Mouse (Mus musculus) stomach, embryonic 16.5 days (tissue): ENCODE measurements at regions not wholly inside any gene's neighbourhood (a gene's known extent, or its start where the extent isn't known, plus 50 kb on each side); places are given as distances from the start of the nearest gene placed in this dataset.

Source experiments
- ATAC-seq: fragments of 200-750 bp; cut with Nextera tagmentation; 2 replicates; pipeline ENCODE4 v1.8.0; 2017; ENCODE audit warnings: moderate number of reproducible peaks, moderate TSS enrichment; ENCODE audit not compliant: insufficient read depth, low FRiP score
- H3K27ac ChIP-seq: fragments of 300-500 bp; sonication (generic); 2 replicates; pipeline ENCODE4 v1.5.1; 2014; ENCODE audit warnings: low read length
- H3K27me3 ChIP-seq: fragments of 300-500 bp; sonication (generic); 2 replicates; pipeline ENCODE4 v1.6.1; 2014; ENCODE audit warnings: low read length, control low read depth, mixed read lengths; ENCODE audit not compliant: control insufficient read depth, insufficient read depth
- H3K36me3 ChIP-seq: fragments of 300-500 bp; sonication (generic); 2 replicates; pipeline ENCODE4 v1.6.1; 2014; ENCODE audit warnings: low read length; ENCODE audit not compliant: control insufficient read depth, insufficient read depth
- H3K4me1 ChIP-seq: fragments of 300-500 bp; sonication (generic); 2 replicates; pipeline ENCODE4 v1.6.1; 2014; ENCODE audit warnings: low read length, control low read depth, mixed read lengths; ENCODE audit not compliant: control insufficient read depth, insufficient read depth
- H3K4me2 ChIP-seq: fragments of 300-500 bp; sonication (generic); 2 replicates; pipeline ENCODE4 v1.6.1; 2014; ENCODE audit warnings: low read depth, low read length, mixed read lengths
- H3K4me3 ChIP-seq: fragments of 300-500 bp; sonication (generic); replicated peaks from 2 replicates; pipeline ENCODE4 v1.5.1; 2014; ENCODE audit warnings: mild to moderate bottlenecking, low read length
- H3K9ac ChIP-seq: fragments of 300-500 bp; sonication (generic); 2 replicates; pipeline ENCODE4 v1.6.1; 2014; ENCODE audit warnings: low read length
- H3K9me3 ChIP-seq: fragments of 300-500 bp; sonication (generic); replicated peaks from 2 replicates; pipeline ENCODE4 v1.6.1; 2016; ENCODE audit warnings: low read length, control low read depth; ENCODE audit not compliant: control insufficient read depth
- WGBS: fragments of 180-500 bp; shearing (Covaris S2); extraction: QIAGEN DNeasy Blood & Tissue Kit; methylation state at CpG from one replicate; pipeline ENCODE4 v1.1.7; 2014; 5-methylcytosine and 5-hydroxymethylcytosine counted together

GRCm38 (mm10) chr8:53939519-53939918, 137.9 kb upstream of the Vegfc start:
- ATAC-seq, result no peak
- Histone ChIP-seq H3K27me3 (no peaks in the 10 kb centered on the region), H3K4me1 (no peaks in the 10 kb centered on the region), H3K9ac (no peak overlapping the region), H3K36me3 (no peaks in the 10 kb centered on the region), H3K4me3 (no peak overlapping the region), H3K9me3 (no peaks in the 10 kb centered on the region), H3K4me2 (no peak overlapping the region), H3K27ac (no peak overlapping the region)
- 73% methylated on average over 1 of the region's 1 CpGs for WGBS

GRCm38 (mm10) chr8:53941144-53941543, 136.3 kb upstream of the Vegfc start:
- Histone ChIP-seq H3K27me3 (no peaks in the 10 kb centered on the region), H3K27ac (no peak overlapping the region), H3K36me3 (no peaks in the 10 kb centered on the region), H3K4me2 (no peak overlapping the region), H3K9me3 (no peaks in the 10 kb centered on the region), H3K9ac (no peak overlapping the region), H3K4me1 (no peaks in the 10 kb centered on the region), H3K4me3 (no peak overlapping the region)
- ATAC-seq, result no peak
- 97% methylated on average over 2 of the region's 2 CpGs for WGBS

GRCm38 (mm10) chr8:53945561-53945960, 131.8 kb upstream of the Vegfc start:
- Histone ChIP-seq H3K4me2 (no peak overlapping the region), H3K9me3 (no peaks in the 10 kb centered on the region), H3K36me3 (no peaks in the 10 kb centered on the region), H3K4me3 (no peak overlapping the region), H3K9ac (no peak overlapping the region), H3K4me1 (no peaks in the 10 kb centered on the region), H3K27ac (no peak overlapping the region), H3K27me3 (no peaks in the 10 kb centered on the region)
- 52% methylated on average over 2 of the region's 2 CpGs for WGBS
- ATAC-seq, result no peak

GRCm38 (mm10) chr8:53947384-53947783, 130.0 kb upstream of the Vegfc start:
- H3K36me3 ChIP-seq, result no peaks in the 10 kb centered on the region
- ATAC-seq, result no peak

GRCm38 (mm10) chr8:53954476-53955158, 122.8 kb upstream of the Vegfc start:
- no peak overlapping the region for H3K9ac ChIP-seq
- H3K36me3 ChIP-seq, result no peaks in the 10 kb centered on the region
- H3K9me3 ChIP-seq, result no peaks in the 10 kb centered on the region
- no peaks in the 10 kb centered on the region for H3K27me3 ChIP-seq
- no peak overlapping the region for H3K4me3 ChIP-seq
- 42% methylated on average over 4 of the region's 4 CpGs for WGBS
- ATAC-seq, result no peak
- H3K27ac ChIP-seq, result peak overlapping the region; percentile 67
- H3K4me1 ChIP-seq, result no peaks in the 10 kb centered on the region
- no peak overlapping the region for H3K4me2 ChIP-seq

More at GRCm38 (mm10) chr8:53947384-53947783, 130.0 kb upstream of the Vegfc start:
- no peaks in the 10 kb centered on the region for H3K9me3 ChIP-seq
- no peaks in the 10 kb centered on the region for H3K27me3 ChIP-seq
- H3K4me1 ChIP-seq, result no peaks in the 10 kb centered on the region
- H3K4me2 ChIP-seq, result no peak overlapping the region
- H3K4me3 ChIP-seq, result no peak overlapping the region
- no peak overlapping the region for H3K9ac ChIP-seq
- no peak overlapping the region for H3K27ac ChIP-seq

GRCm38 (mm10) chr8:53956148-53956547, 121.3 kb upstream of the Vegfc start:
- Histone ChIP-seq H3K27ac (no peak overlapping the region), H3K9ac (no peak overlapping the region), H3K4me1 (no peaks in the 10 kb centered on the region), H3K27me3 (no peaks in the 10 kb centered on the region), H3K4me3 (no peak overlapping the region), H3K4me2 (no peak overlapping the region), H3K36me3 (no peaks in the 10 kb centered on the region), H3K9me3 (no peaks in the 10 kb centered on the region)
- no peak for ATAC-seq
- 60% methylated on average over 2 of the region's 2 CpGs for WGBS

- 44% methylated on average over 1 of the region's 1 CpGs for WGBS
- no peak overlapping the region for H3K9ac ChIP-seq
- H3K27ac ChIP-seq, result no peak overlapping the region
- ATAC-seq, result no peak
- H3K36me3 ChIP-seq, result no peaks in the 10 kb centered on the region
- H3K4me1 ChIP-seq, result no peaks in the 10 kb centered on the region
- no peak overlapping the region for H3K4me3 ChIP-seq
- no peak overlapping the region for H3K4me2 ChIP-seq
- H3K27me3 ChIP-seq, result no peaks in the 10 kb centered on the region
- H3K9me3 ChIP-seq, result no peaks in the 10 kb centered on the region
These were observed 118.9 kb upstream of the Vegfc start for GRCm38 (mm10) chr8:53958548-53958947.

- no peak overlapping the region for H3K27ac ChIP-seq
- H3K4me3 ChIP-seq, result no peak overlapping the region
- H3K36me3 ChIP-seq, result no peaks in the 10 kb centered on the region
- H3K9me3 ChIP-seq, result no peaks in the 10 kb centered on the region
- H3K9ac ChIP-seq, result no peak overlapping the region
- H3K4me1 ChIP-seq, result no peaks in the 10 kb centered on the region
- no peaks in the 10 kb centered on the region for H3K27me3 ChIP-seq
- 85% methylated on average over 1 of the region's 1 CpGs for WGBS
- no peak for ATAC-seq
- H3K4me2 ChIP-seq, result no peak overlapping the region
These were observed 114.4 kb upstream of the Vegfc start for GRCm38 (mm10) chr8:53962993-53963392.

- Histone ChIP-seq H3K36me3 (no peaks in the 10 kb centered on the region), H3K4me1 (no peaks in the 10 kb centered on the region), H3K27ac (no peak overlapping the region), H3K4me3 (no peak overlapping the region), H3K9me3 (no peaks in the 10 kb centered on the region), H3K9ac (no peak overlapping the region), H3K27me3 (no peaks in the 10 kb centered on the region), H3K4me2 (no peak overlapping the region)
- 84% methylated on average over 2 of the region's 2 CpGs for WGBS
- ATAC-seq, result no peak
These were observed 93.1 kb upstream of the Vegfc start for GRCm38 (mm10) chr8:53984296-53984695.
